Mouse (Mus musculus) liver, embryonic 14.5 days (tissue): Measurements from ENCODE around the gene Prdx5. TPM values are rescaled to one million over a fixed set of nuclear protein-coding genes. Genes with fewer than 3 reads are reported as not detected.
A peak's percentile ranks its signal among the peaks of the same experiment; 100 is the strongest.

ENCODE experiments used
- ATAC-seq: fragments of 200-750 bp; cut with Nextera tagmentation; 2 replicates; pipeline ENCODE4 v1.8.0; 2017; ENCODE audit warnings: moderate number of reproducible peaks, mild to moderate bottlenecking, moderate library complexity; ENCODE audit not compliant: insufficient read depth
- DNase-seq, 3 experiments: peaks; one replicate each; pipeline ENCODE4 v3.0.0-alpha.2; 2012 to 2013; ENCODE audit warnings: low read depth in 3 of 3, low spot score in 3 of 3
- H3K27ac ChIP-seq: fragments of 300-500 bp; sonication (generic); 2 replicates; pipeline ENCODE4 v1.5.1; 2014; ENCODE audit warnings: moderate library complexity, mild to moderate bottlenecking, control low read depth, inconsistent platforms
- H3K27me3 ChIP-seq: fragments of 300-500 bp; sonication (generic); 2 replicates; pipeline ENCODE4 v1.6.1; 2014; ENCODE audit warnings: mild to moderate bottlenecking, low read length, moderate library complexity; ENCODE audit not compliant: control insufficient read depth, insufficient read depth
- H3K36me3 ChIP-seq: fragments of 300-500 bp; sonication (generic); replicated peaks from 2 replicates; pipeline ENCODE4 v1.6.1; 2014; ENCODE audit warnings: low read depth; ENCODE audit not compliant: control insufficient read depth, insufficient read depth
- H3K4me1 ChIP-seq, 2 experiments: fragments of 200-500 bp in 1 of 2; fragments of 300-500 bp in 1 of 2; sonication (generic) in 1 of 2; replicated peaks; 2 replicates each; pipeline ENCODE4 v1.6.1; 2012 to 2014; ENCODE audit warnings: antibody characterized with exemption in 1 of 2, inconsistent platforms in 1 of 2, low read length in 1 of 2; ENCODE audit not compliant: control insufficient read depth in 2 of 2, insufficient read depth in 2 of 2
- H3K4me2 ChIP-seq: fragments of 300-500 bp; sonication (generic); 2 replicates; pipeline ENCODE4 v1.6.1; 2014; ENCODE audit warnings: low read depth, mild to moderate bottlenecking, control low read depth, moderate library complexity
- H3K4me3 ChIP-seq, 2 experiments: fragments of 200-500 bp in 1 of 2; fragments of 300-500 bp in 1 of 2; sonication (generic) in 1 of 2; 2 replicates each; pipeline ENCODE4 v1.5.1; 2012 to 2014; ENCODE audit warnings: low read depth in 2 of 2, low read length in 2 of 2, mild to moderate bottlenecking in 2 of 2, control low read depth in 1 of 2, inconsistent platforms in 1 of 2, moderate library complexity in 1 of 2; ENCODE audit not compliant: insufficient read depth in 1 of 2
- H3K9ac ChIP-seq: fragments of 300-500 bp; sonication (generic); replicated peaks from 2 replicates; pipeline ENCODE4 v1.6.1; 2014; ENCODE audit warnings: mild to moderate bottlenecking, control low read depth, moderate library complexity
- H3K9me3 ChIP-seq: fragments of 300-500 bp; sonication (generic); 2 replicates; pipeline ENCODE4 v1.6.1; 2016; ENCODE audit warnings: low read length, mixed read lengths; ENCODE audit not compliant: control insufficient read depth
- CTCF ChIP-seq: IDR thresholded peaks from 2 replicates; pipeline ENCODE4 v1.5.1; 2016; ENCODE audit warnings: antibody characterized with exemption, low read depth, control low read depth
- EP300 ChIP-seq: IDR thresholded peaks from 2 replicates; pipeline ENCODE4 v1.6.1; 2016; ENCODE audit warnings: antibody characterized with exemption, low read depth
- WGBS: fragments of 180-500 bp; shearing (Covaris S2); extraction: QIAGEN DNeasy Blood & Tissue Kit; methylation state at CpG from one replicate; pipeline ENCODE4 v1.1.7; 2014; ENCODE audit not compliant: insufficient replicate concordance; 5-methylcytosine and 5-hydroxymethylcytosine counted together
- microRNA-seq: library from miRNA; unstranded; fragments of <30 nt; microRNA quantifications from one replicate; pipeline ENCODE4, GENCODE M21; 2016
- polyA plus RNA-seq, 2 experiments: library from polyadenylated mRNA; depleted of rRNA in 1 of 2; stranded (reverse) in 1 of 2; unstranded in 1 of 2; fragments of >200 nt; fragmentation: Nextera tagmentation in 1 of 2; extraction: Ambion mirVana in 1 of 2; gene quantifications; 2 replicates each; pipeline versions ENCODE4 v1.2.1 to v1.2.3; 2012 to 2014

The Prdx5 gene
- polyA plus RNA-seq, 2 experiments: 54.9 to 87.2 TPM

DNA sequence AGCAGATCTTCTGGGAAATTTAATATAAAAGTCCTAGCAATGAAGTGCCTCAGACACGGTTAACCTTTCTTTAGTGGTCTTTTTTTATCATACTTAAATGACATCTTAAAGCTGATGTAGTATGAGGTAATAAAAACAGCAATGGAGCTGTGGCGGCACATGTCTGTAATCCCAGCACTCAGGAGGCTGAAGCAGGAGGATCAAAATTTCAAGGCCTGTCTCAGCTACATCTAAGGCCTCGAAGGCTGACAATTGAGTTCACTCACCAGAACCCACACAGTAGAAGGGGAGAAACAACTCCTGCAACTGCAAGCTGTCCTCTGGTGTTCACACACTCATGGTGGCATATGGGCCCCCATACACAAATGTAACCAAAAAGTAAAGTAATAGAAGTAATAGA lies 49.9 kb downstream of the Prdx5 start:
- H3K9me3 ChIP-seq: no peaks in the 10 kb centered on the region
- H3K4me3 ChIP-seq: no peak overlapping the region
- no peak for DNase-seq
- no peaks in the 10 kb centered on the region for H3K27me3 ChIP-seq
- no peaks in the 10 kb centered on the region for H3K36me3 ChIP-seq
- no peak overlapping the region for H3K27ac ChIP-seq
- H3K4me2 ChIP-seq: no peak overlapping the region
- 70% methylated on average over 3 of the region's 3 CpGs for WGBS
- no peak overlapping the region for H3K9ac ChIP-seq
- peaks cover 0 to 7% of the 10 kb centered on the region in 2 experiments; a peak in 1 of 4 replicates for H3K4me1 ChIP-seq
- no peak for TF ChIP-seq CTCF
- no peak for TF ChIP-seq EP300
- ATAC-seq: no peak

DNA sequence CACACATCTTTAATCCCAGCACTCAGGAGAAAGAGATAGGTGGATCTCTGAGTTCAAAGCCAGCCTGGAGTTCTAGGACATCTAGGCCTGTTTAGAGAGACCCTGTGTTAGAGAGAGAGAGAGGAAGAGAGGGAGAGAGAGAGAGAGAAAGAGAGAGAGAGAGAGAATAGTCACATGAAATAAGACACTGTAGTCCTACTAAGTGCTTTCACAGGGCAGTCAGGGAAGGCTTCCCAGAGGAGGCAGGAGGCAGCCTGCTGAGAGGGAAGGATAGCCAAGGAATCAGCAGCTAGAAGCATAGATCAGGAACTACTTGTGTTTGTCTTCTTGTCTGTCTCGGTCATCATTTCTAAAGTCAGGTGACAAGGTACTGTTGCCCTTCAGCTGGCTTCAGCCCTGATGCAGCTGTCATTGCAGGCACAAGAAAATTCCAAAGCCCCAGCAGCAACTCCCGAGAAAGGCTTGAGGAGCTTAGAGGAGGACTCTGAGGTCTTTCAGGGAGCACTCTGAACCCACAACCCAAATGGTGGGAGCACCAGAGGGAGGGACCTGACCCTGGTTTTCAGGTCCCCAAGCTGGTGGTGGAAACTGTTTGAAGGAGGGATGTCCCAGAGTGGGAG lies 50.8 kb downstream of the Prdx5 start:
- H3K4me2 ChIP-seq: no peak overlapping the region
- H3K36me3 ChIP-seq: no peaks in the 10 kb centered on the region
- DNase-seq (no peak), ATAC-seq (no peak)
- H3K9ac ChIP-seq: no peak overlapping the region
- H3K9me3 ChIP-seq: no peaks in the 10 kb centered on the region
- H3K4me3 ChIP-seq: no peak overlapping the region
- H3K4me1 ChIP-seq: peaks cover 0 to 7% of the 10 kb centered on the region in 2 experiments; a peak in 1 of 4 replicates
- H3K27me3 ChIP-seq: no peaks in the 10 kb centered on the region
- TF ChIP-seq CTCF: no peak
- H3K27ac ChIP-seq: no peak overlapping the region
- WGBS: 57% methylated on average over 2 of the region's 2 CpGs

DNA sequence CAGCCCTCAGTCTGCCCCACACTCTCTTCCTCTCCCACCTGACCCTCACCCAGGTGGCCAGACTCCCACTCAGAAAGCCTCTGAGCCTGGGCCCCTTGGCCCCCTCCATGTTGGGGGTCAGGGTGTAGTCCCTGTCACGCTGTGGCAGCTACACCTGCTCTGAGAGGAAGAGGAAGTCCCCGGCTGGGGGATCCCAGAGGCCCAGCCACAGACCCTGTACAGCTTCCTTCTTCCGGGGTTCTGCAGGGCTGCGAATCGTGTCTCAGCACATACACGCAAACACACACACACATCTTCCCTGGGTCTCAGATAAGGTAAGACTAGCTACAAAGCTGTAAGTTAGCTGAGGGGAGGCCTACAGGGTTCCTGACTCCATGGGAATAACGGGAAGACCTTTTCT lies 51.9 kb downstream of the Prdx5 start, which contains the start of gene Ccdc88b:
Ccdc88b (minus strand) TSS at position 181 of the 400 bp plus-strand sequence.
- Histone ChIP-seq H3K4me3 (peak within 1 kb of the TSS in 1 of 2 experiments; percentile 32; a peak in 3 of 4 replicates), H3K36me3 (no peaks in the 10 kb centered on the region), H3K4me1 (peaks cover 0 to 7% of the 10 kb centered on the region in 2 experiments; a peak in 1 of 4 replicates), H3K4me2 (peak within 1 kb of the TSS; percentile 36), H3K27ac (no peak within 1 kb of the TSS), H3K27me3 (no peaks in the 10 kb centered on the region), H3K9me3 (no peaks in the 10 kb centered on the region), H3K9ac (no peak within 1 kb of the TSS)
- no peak for DNase-seq
- no peak for TF ChIP-seq CTCF
- TF ChIP-seq EP300: no peak
- no peak for ATAC-seq
- 18% methylated on average over 7 of the region's 7 CpGs for WGBS

DNA sequence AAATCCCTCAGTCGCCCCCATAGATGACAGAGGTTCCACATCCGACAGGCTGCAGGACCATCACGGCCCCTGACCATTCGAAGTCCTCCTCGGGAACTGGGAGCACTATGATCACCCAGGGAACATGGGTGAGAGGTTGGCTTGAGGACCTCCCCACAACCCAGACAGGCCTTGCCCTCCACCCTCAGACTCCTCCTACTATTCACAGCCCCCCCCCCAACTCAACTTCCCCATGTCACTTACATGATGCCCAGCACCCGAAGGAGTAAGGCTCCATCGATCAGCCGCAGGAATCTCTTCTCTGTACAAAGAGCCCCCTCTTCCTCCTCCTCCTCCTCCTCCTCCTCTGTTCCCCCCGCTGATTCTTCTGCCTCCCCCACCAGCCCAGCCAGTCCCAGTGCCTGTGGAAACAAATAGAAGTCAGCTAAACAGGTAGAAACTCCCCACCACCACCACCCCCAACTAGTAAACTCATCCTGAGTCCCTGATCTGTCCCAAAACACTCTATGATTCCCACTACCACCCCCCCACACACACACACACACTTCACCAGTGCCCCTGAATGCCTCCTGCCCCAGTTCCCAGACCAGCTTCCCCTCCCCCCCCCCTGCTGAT lies 52.4 kb downstream of the Prdx5 start:
- Histone ChIP-seq H3K4me2 (peak overlapping the region; percentile 36; the same call in 1 of the 2 replicates), H3K27me3 (no peaks in the 10 kb centered on the region), H3K4me1 (peaks cover 0 to 7% of the 10 kb centered on the region in 2 experiments; a peak in 1 of 4 replicates), H3K9me3 (no peaks in the 10 kb centered on the region), H3K4me3 (no peak overlapping the region; a peak in 1 of 4 replicates), H3K9ac (no peak overlapping the region), H3K27ac (no peak overlapping the region), H3K36me3 (no peaks in the 10 kb centered on the region)
- DNase-seq (no peak), ATAC-seq (no peak)
- WGBS: 29% methylated on average over 9 of the region's 9 CpGs
- TF ChIP-seq CTCF (no peak), EP300 (no peak)

DNA sequence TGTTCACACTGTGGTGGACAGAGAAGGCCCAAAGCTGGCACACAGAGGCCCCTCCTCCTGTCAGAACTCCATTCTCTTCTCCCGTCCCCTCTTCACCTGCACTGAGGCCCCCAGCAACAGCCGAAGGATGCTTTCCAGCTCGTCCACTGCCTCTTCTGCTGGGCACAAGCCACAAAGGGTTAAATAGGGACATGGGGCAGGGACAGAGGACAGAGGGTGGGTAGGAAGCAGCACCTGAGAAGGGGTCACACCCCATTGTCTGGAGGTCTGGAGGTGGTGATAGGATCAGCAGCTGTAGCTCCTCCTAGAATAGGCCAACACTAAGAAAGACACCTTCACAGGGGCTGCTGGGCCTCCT lies 52.9 kb downstream of the Prdx5 start:
- Histone ChIP-seq H3K4me1 (peaks cover 0 to 7% of the 10 kb centered on the region in 2 experiments; a peak in 1 of 4 replicates), H3K36me3 (no peaks in the 10 kb centered on the region), H3K27ac (no peak overlapping the region), H3K4me3 (no peak overlapping the region), H3K27me3 (no peaks in the 10 kb centered on the region), H3K4me2 (peak overlapping the region; percentile 8; the same call in 1 of the 2 replicates), H3K9me3 (no peaks in the 10 kb centered on the region), H3K9ac (no peak overlapping the region)
- WGBS: 49% methylated on average over 3 of the region's 3 CpGs
- no peak for DNase-seq
- ATAC-seq: no peak
- TF ChIP-seq CTCF: no peak
- TF ChIP-seq EP300: no peak

Small RNA genes lying within 50 kb of the gene (microRNA-seq; reads per million reads assigned to microRNA genes)
- 3.0 reads per million for gene Mir6990

Other genes starting within 250 kb of the Prdx5 start
- 3.0 and 3.1 TPM in 2 replicates for gene Rps6ka4, start 69.5 kb downstream of the Prdx5 start, polyA plus RNA-seq (2012; rRNA removed)
- 4.3 and 5.4 TPM in 2 replicates for gene Rps6ka4, start 69.5 kb downstream of the Prdx5 start, polyA plus RNA-seq (2014; fragmentation: Nextera tagmentation; extraction: Ambion mirVana)
- gene Ccdc88b, start 51.9 kb downstream of the Prdx5 start, polyA plus RNA-seq (2012; rRNA removed): 1.5 and 2.3 TPM in 2 replicates
- gene Ccdc88b, start 51.9 kb downstream of the Prdx5 start, polyA plus RNA-seq (2014; fragmentation: Nextera tagmentation; extraction: Ambion mirVana): 0.76 and 1.1 TPM in 2 replicates
- gene Trmt112, start 408 bp downstream of the Prdx5 start, polyA plus RNA-seq (2012; rRNA removed): 65.7 and 69.4 TPM in 2 replicates
- gene Trmt112, start 408 bp downstream of the Prdx5 start, polyA plus RNA-seq (2014; fragmentation: Nextera tagmentation; extraction: Ambion mirVana): 75.2 and 77.4 TPM in 2 replicates
- gene Esrra, start 11.7 kb upstream of the Prdx5 start, polyA plus RNA-seq (2012; rRNA removed): 6.2 and 6.6 TPM in 2 replicates
- gene Esrra, start 11.7 kb upstream of the Prdx5 start, polyA plus RNA-seq (2014; fragmentation: Nextera tagmentation; extraction: Ambion mirVana): 1.6 and 2.2 TPM in 2 replicates
- gene Catsperz, start 15.3 kb upstream of the Prdx5 start, polyA plus RNA-seq (2012; rRNA removed): 0.13 and 0.16 TPM in 2 replicates
- 0.28 and 0.37 TPM in 2 replicates for gene Catsperz, start 15.3 kb upstream of the Prdx5 start, polyA plus RNA-seq (2014; fragmentation: Nextera tagmentation; extraction: Ambion mirVana)
- gene Kcnk4, start 24.4 kb upstream of the Prdx5 start, polyA plus RNA-seq (2012; rRNA removed): not detected in 2 replicates
- 0.05 TPM in 1 of 2 replicates, not detected in the other for gene Kcnk4, start 24.4 kb upstream of the Prdx5 start, polyA plus RNA-seq (2014; fragmentation: Nextera tagmentation; extraction: Ambion mirVana)
- gene Bad, start 31.8 kb upstream of the Prdx5 start, polyA plus RNA-seq (2012; rRNA removed): 22.3 and 22.8 TPM in 2 replicates
- gene Bad, start 31.8 kb upstream of the Prdx5 start, polyA plus RNA-seq (2014; fragmentation: Nextera tagmentation; extraction: Ambion mirVana): 25.7 and 27.9 TPM in 2 replicates
- gene Gpr137, start 32.4 kb upstream of the Prdx5 start, polyA plus RNA-seq (2012; rRNA removed): 5.5 and 8.8 TPM in 2 replicates
- gene Gpr137, start 32.4 kb upstream of the Prdx5 start, polyA plus RNA-seq (2014; fragmentation: Nextera tagmentation; extraction: Ambion mirVana): 4.4 and 4.5 TPM in 2 replicates
- 52.2 and 69.6 TPM in 2 replicates for gene Ppp1r14b, start 64.9 kb upstream of the Prdx5 start, polyA plus RNA-seq (2012; rRNA removed)
- 74.0 and 79.2 TPM in 2 replicates for gene Ppp1r14b, start 64.9 kb upstream of the Prdx5 start, polyA plus RNA-seq (2014; fragmentation: Nextera tagmentation; extraction: Ambion mirVana)
- gene Plcb3, start 66.4 kb upstream of the Prdx5 start, polyA plus RNA-seq (2012; rRNA removed): 7.2 and 7.7 TPM in 2 replicates
- 4.6 and 4.9 TPM in 2 replicates for gene Plcb3, start 66.4 kb upstream of the Prdx5 start, polyA plus RNA-seq (2014; fragmentation: Nextera tagmentation; extraction: Ambion mirVana)
- gene Fkbp2, start 70.4 kb upstream of the Prdx5 start, polyA plus RNA-seq (2012; rRNA removed): 31.7 and 46.1 TPM in 2 replicates
- 65.7 and 67.1 TPM in 2 replicates for gene Fkbp2, start 70.4 kb upstream of the Prdx5 start, polyA plus RNA-seq (2014; fragmentation: Nextera tagmentation; extraction: Ambion mirVana)
- 7.6 and 8.0 TPM in 2 replicates for gene Vegfb, start 77.5 kb upstream of the Prdx5 start, polyA plus RNA-seq (2012; rRNA removed)
- gene Vegfb, start 77.5 kb upstream of the Prdx5 start, polyA plus RNA-seq (2014; fragmentation: Nextera tagmentation; extraction: Ambion mirVana): 9.5 and 10.2 TPM in 2 replicates
- gene Dnajc4, start 82.5 kb upstream of the Prdx5 start, polyA plus RNA-seq (2012; rRNA removed): 7.8 and 8.6 TPM in 2 replicates
- gene Dnajc4, start 82.5 kb upstream of the Prdx5 start, polyA plus RNA-seq (2014; fragmentation: Nextera tagmentation; extraction: Ambion mirVana): 10.0 and 10.5 TPM in 2 replicates
- 6.8 and 7.1 TPM in 2 replicates for gene Nudt22, start 86.0 kb upstream of the Prdx5 start, polyA plus RNA-seq (2012; rRNA removed)
- gene Nudt22, start 86.0 kb upstream of the Prdx5 start, polyA plus RNA-seq (2014; fragmentation: Nextera tagmentation; extraction: Ambion mirVana): 9.7 and 10.9 TPM in 2 replicates
- gene Trpt1, start 86.0 kb upstream of the Prdx5 start, polyA plus RNA-seq (2012; rRNA removed): 1.8 and 1.9 TPM in 2 replicates
- 1.7 and 2.0 TPM in 2 replicates for gene Trpt1, start 86.0 kb upstream of the Prdx5 start, polyA plus RNA-seq (2014; fragmentation: Nextera tagmentation; extraction: Ambion mirVana)
- 58.1 and 58.9 TPM in 2 replicates for gene Fermt3, start 109.4 kb upstream of the Prdx5 start, polyA plus RNA-seq (2012; rRNA removed)
- 72.2 and 78.4 TPM in 2 replicates for gene Fermt3, start 109.4 kb upstream of the Prdx5 start, polyA plus RNA-seq (2014; fragmentation: Nextera tagmentation; extraction: Ambion mirVana)
- gene Stip1, start 129.9 kb upstream of the Prdx5 start, polyA plus RNA-seq (2012; rRNA removed): 56.2 and 86.2 TPM in 2 replicates
- 113 and 122 TPM in 2 replicates for gene Stip1, start 129.9 kb upstream of the Prdx5 start, polyA plus RNA-seq (2014; fragmentation: Nextera tagmentation; extraction: Ambion mirVana)
- 4.5 TPM in 2 replicates for gene Macrod1, start 146.7 kb upstream of the Prdx5 start, polyA plus RNA-seq (2012; rRNA removed)
- 3.7 and 5.1 TPM in 2 replicates for gene Macrod1, start 146.7 kb upstream of the Prdx5 start, polyA plus RNA-seq (2014; fragmentation: Nextera tagmentation; extraction: Ambion mirVana)
- gene Flrt1, start 195.6 kb upstream of the Prdx5 start, polyA plus RNA-seq (2012; rRNA removed): 0.01 and 0.02 TPM in 2 replicates
- gene Flrt1, start 195.6 kb upstream of the Prdx5 start, polyA plus RNA-seq (2014; fragmentation: Nextera tagmentation; extraction: Ambion mirVana): 0.08 and 0.09 TPM in 2 replicates